Mouse (Mus musculus): ENCODE results near the gene Hsd17b1.

DNA sequence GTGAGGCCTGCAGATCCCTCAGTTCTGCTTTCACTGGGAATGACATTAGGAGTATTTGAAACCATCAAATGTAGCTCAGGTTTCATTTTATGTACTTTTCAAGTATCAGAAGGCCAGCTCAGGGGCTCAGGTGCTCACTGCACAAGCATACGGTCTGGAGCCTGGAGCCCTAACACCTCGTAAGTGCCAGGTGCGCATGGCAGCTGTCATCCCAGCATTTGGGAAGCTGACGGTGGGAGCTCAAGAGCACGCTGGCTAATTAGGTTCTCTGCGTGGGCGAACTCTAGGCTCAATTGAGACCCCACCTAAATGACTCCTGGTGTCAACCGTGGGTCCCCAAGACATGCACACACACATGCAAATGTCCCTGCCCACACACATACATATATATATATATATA, 48.9 kb upstream of the Hsd17b1 start:
- TF ChIP-seq CTCF (IDR thresholded peaks at IDR 0.05; ENCODE audit: control insufficient read depth, insufficient read depth, insufficient read length) (no peak), CEBPB (IDR thresholded peaks at IDR 0.05; ENCODE audit: low read depth) (no peak), FOSL1 (IDR thresholded peaks at IDR 0.05; ENCODE audit: insufficient read depth, low read length, poor library complexity, severe bottlenecking) (no peak)
